Mouse (Mus musculus): Measurements from ENCODE around the gene Slco1a5.

GRCm38 (mm10) chr6:142187426-142187825, 135.4 kb downstream of the Slco1a5 start:
- TF ChIP-seq SIN3A (IDR thresholded peaks at IDR 0.05; ENCODE audit: low read length) (no peak), UBTF (IDR thresholded peaks at IDR 0.05; ENCODE audit: low read depth, low read length) (no peak), RAD21 (IDR thresholded peaks at IDR 0.05; ENCODE audit: low read depth, low read length) (no peak), CTCF (conservative IDR thresholded peaks at IDR 0.05 in 1 of 2, IDR thresholded peaks at IDR 0.05 in 1 of 2; ENCODE audit: low read depth in 2 of 2, low read length in 2 of 2) (no peak), HCFC1 (IDR thresholded peaks at IDR 0.05; ENCODE audit: low read depth, low read length) (no peak), E2F4 (IDR thresholded peaks at IDR 0.05; ENCODE audit: insufficient replicate concordance, low read depth, low read length) (no peak), ZMIZ1 (IDR thresholded peaks at IDR 0.05; ENCODE audit: low read depth, low read length) (no peak), POLR2A (IDR thresholded peaks at IDR 0.05; ENCODE audit: low read depth, low read length) (no peak), SMC3 (IDR thresholded peaks at IDR 0.05; ENCODE audit: low read depth, low read length) (no peak)

All from CH12.LX (cell line).